Mouse (Mus musculus) lung, adult 2 months (tissue): ENCODE measurements around the gene Elf1.

Source experiments
- CTCF ChIP-seq: fragments of 200-500 bp; IDR thresholded peaks from 2 replicates; pipeline ENCODE4 v1.5.1; 2011; ENCODE audit warnings: mild to moderate bottlenecking, low read length, control low read depth; ENCODE audit not compliant: insufficient read depth
- POLR2A ChIP-seq: fragments of 200-500 bp; IDR thresholded peaks from 2 replicates; pipeline ENCODE4 v1.6.1; 2011; ENCODE audit warnings: low read depth, mild to moderate bottlenecking, control low read depth, low read length, borderline replicate concordance; ENCODE audit errors: extremely low read depth

GRCm38 (mm10) chr14:79483611-79484120, 2.7 kb downstream of the Elf1 start:
- TF ChIP-seq CTCF: no peak
- TF ChIP-seq POLR2A: no peak
